Mouse (Mus musculus): Measurements from ENCODE around the gene Trim41.

- TF ChIP-seq EP300 (optimal IDR thresholded peaks at IDR 0.05) (no peak), CTCF (IDR thresholded peaks at IDR 0.05; ENCODE audit: low read depth) (no peak)
Measured at GRCm38 (mm10) chr11:48813782-48814181, 3.4 kb downstream of the Trim41 start.

All from stomach, postnatal 0 days (tissue).